Mouse (Mus musculus) neural tube, embryonic 15.5 days (tissue): ENCODE results near the gene 4930404N11Rik. TPM values are rescaled to one million over a fixed set of nuclear protein-coding genes. Genes with fewer than 3 reads are reported as not detected.

Experiments used
- ATAC-seq: fragments of 200-750 bp; cut with Nextera tagmentation; 2 replicates; pipeline ENCODE4 v1.8.0; 2017; ENCODE audit warnings: mild to moderate bottlenecking, moderate TSS enrichment, moderate library complexity; ENCODE audit not compliant: low FRiP score
- H3K27ac ChIP-seq: fragments of 300-500 bp; sonication (generic); replicated peaks from 2 replicates; pipeline ENCODE4 v1.5.1; 2015; ENCODE audit warnings: mild to moderate bottlenecking, inconsistent platforms
- H3K27me3 ChIP-seq: fragments of 300-500 bp; sonication (generic); replicated peaks from 2 replicates; pipeline ENCODE4 v1.6.1; 2015; ENCODE audit warnings: inconsistent platforms
- H3K36me3 ChIP-seq: fragments of 300-500 bp; sonication (generic); 2 replicates; pipeline ENCODE4 v1.6.1; 2015; ENCODE audit warnings: inconsistent platforms
- H3K4me1 ChIP-seq: fragments of 300-500 bp; sonication (generic); 2 replicates; pipeline ENCODE4 v1.6.1; 2015; ENCODE audit warnings: inconsistent platforms
- H3K4me2 ChIP-seq: fragments of 300-500 bp; sonication (generic); 2 replicates; pipeline ENCODE4 v1.6.1; 2015; ENCODE audit warnings: inconsistent platforms, mild to moderate bottlenecking, moderate library complexity
- H3K4me3 ChIP-seq: fragments of 300-500 bp; sonication (generic); replicated peaks from 2 replicates; pipeline ENCODE4 v1.5.1; 2015; ENCODE audit warnings: mild to moderate bottlenecking, inconsistent platforms
- H3K9ac ChIP-seq: fragments of 300-500 bp; sonication (generic); replicated peaks from 2 replicates; pipeline ENCODE4 v1.6.1; 2015; ENCODE audit warnings: mild to moderate bottlenecking, inconsistent platforms
- H3K9me3 ChIP-seq: fragments of 300-500 bp; sonication (generic); replicated peaks from 2 replicates; pipeline ENCODE4 v1.6.1; 2016; ENCODE audit warnings: inconsistent platforms
- WGBS: fragments of 180-500 bp; shearing (Covaris S2); methylation state at CpG from one replicate; pipeline ENCODE4 v1.1.7; 2015; ENCODE audit warnings: mixed read lengths; 5-methylcytosine and 5-hydroxymethylcytosine counted together
- polyA plus RNA-seq: library from polyadenylated mRNA; unstranded; fragments of >200 nt; fragmentation: Nextera tagmentation; extraction: Ambion mirVana; gene quantifications from 2 replicates; pipeline ENCODE4 v1.2.1, GENCODE M21; 2015

The 4930404N11Rik gene
- polyA plus RNA-seq, 1 experiment from 2014 or later: 1.5 TPM

- 45% methylated on average over 22 of the region's 22 CpGs for WGBS
- no peak for ATAC-seq
- peak overlapping the region; percentile 8 for H3K4me2 ChIP-seq
- H3K4me3 ChIP-seq: no peak overlapping the region
- H3K27ac ChIP-seq: peak overlapping the region; percentile 82
- no peaks in the 10 kb centered on the region for H3K27me3 ChIP-seq
- no peak overlapping the region for H3K9ac ChIP-seq
- no peaks in the 10 kb centered on the region for H3K9me3 ChIP-seq
- peaks cover 53% of the 10 kb centered on the region for H3K4me1 ChIP-seq
- H3K36me3 ChIP-seq: peaks cover 37% of the 10 kb centered on the region
Observed at GRCm38 (mm10) chr10:81400371-81401204, 35.0 kb upstream of the 4930404N11Rik start.

- H3K9ac ChIP-seq: no peak overlapping the region
- H3K4me1 ChIP-seq: peaks cover 53% of the 10 kb centered on the region
- no peak for ATAC-seq
- WGBS: 75% methylated on average over 18 of the region's 18 CpGs
- no peak overlapping the region for H3K4me3 ChIP-seq
- no peaks in the 10 kb centered on the region for H3K27me3 ChIP-seq
- H3K4me2 ChIP-seq: peak overlapping the region; percentile 8; the same call in 1 of the 2 replicates
- H3K27ac ChIP-seq: no peak overlapping the region
- H3K9me3 ChIP-seq: no peaks in the 10 kb centered on the region
- peaks cover 31% of the 10 kb centered on the region for H3K36me3 ChIP-seq
Observed at GRCm38 (mm10) chr10:81399798-81400308, 34.2 kb upstream of the 4930404N11Rik start.

- peaks cover 53% of the 10 kb centered on the region for H3K4me1 ChIP-seq
- H3K9ac ChIP-seq: no peak overlapping the region
- ATAC-seq: no peak
Observed at GRCm38 (mm10) chr10:81399296-81399695, 33.7 kb upstream of the 4930404N11Rik start.

GRCm38 (mm10) chr10:81396749-81397148 is 31.1 kb upstream of the 4930404N11Rik start:
- Histone ChIP-seq H3K4me2 (no peak overlapping the region), H3K4me3 (no peak overlapping the region), H3K27me3 (no peaks in the 10 kb centered on the region), H3K27ac (peak overlapping the region; percentile 48), H3K9me3 (no peaks in the 10 kb centered on the region), H3K4me1 (peaks cover 48% of the 10 kb centered on the region), H3K9ac (no peak overlapping the region), H3K36me3 (peaks cover 23% of the 10 kb centered on the region)
- WGBS: 57% methylated on average over 5 of the region's 5 CpGs
- ATAC-seq: no peak

More at GRCm38 (mm10) chr10:81399296-81399695, 33.7 kb upstream of the 4930404N11Rik start:
- no peaks in the 10 kb centered on the region for H3K9me3 ChIP-seq
- no peak overlapping the region for H3K4me2 ChIP-seq
- WGBS: 69% methylated on average over 5 of the region's 5 CpGs
- H3K27ac ChIP-seq: no peak overlapping the region
- peaks cover 26% of the 10 kb centered on the region for H3K36me3 ChIP-seq
- H3K4me3 ChIP-seq: no peak overlapping the region
- no peaks in the 10 kb centered on the region for H3K27me3 ChIP-seq

- H3K9me3 ChIP-seq: no peaks in the 10 kb centered on the region
- H3K27ac ChIP-seq: peak overlapping the region; percentile 48
- H3K27me3 ChIP-seq: no peaks in the 10 kb centered on the region
- H3K4me1 ChIP-seq: peaks cover 40% of the 10 kb centered on the region
- no peak overlapping the region for H3K9ac ChIP-seq
- peaks cover 28% of the 10 kb centered on the region for H3K36me3 ChIP-seq
- no peak overlapping the region for H3K4me3 ChIP-seq
- 78% methylated on average over 4 of the region's 4 CpGs for WGBS
- H3K4me2 ChIP-seq: no peak overlapping the region
- ATAC-seq: no peak
Observed at GRCm38 (mm10) chr10:81395865-81396264, 30.2 kb upstream of the 4930404N11Rik start.

DNA sequence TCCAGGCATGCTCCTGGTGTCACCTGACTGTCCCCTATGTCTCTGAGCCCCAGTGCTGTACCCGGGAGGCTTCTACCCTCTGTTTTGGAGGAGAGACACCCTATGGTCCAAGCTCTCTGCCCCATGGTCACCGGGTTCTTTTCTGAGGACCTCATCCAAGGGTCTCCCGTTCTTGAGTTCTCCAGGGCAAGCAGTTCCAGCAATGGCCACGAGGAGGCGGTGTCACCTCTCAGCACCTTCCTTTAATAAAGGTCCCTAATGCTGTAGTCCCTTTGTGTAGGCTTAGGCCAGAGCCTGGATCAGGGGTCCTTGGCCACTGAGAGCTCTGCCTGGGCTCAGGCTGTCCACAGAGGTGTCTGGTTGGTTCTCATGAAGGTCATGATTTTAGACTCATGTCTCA is 29.5 kb upstream of the 4930404N11Rik start:
- no peak overlapping the region for H3K4me2 ChIP-seq
- H3K27me3 ChIP-seq: no peaks in the 10 kb centered on the region
- H3K9me3 ChIP-seq: no peaks in the 10 kb centered on the region
- H3K4me3 ChIP-seq: no peak overlapping the region
- no peak overlapping the region for H3K9ac ChIP-seq
- peaks cover 38% of the 10 kb centered on the region for H3K4me1 ChIP-seq
- WGBS: 16% methylated on average over 5 of the region's 5 CpGs
- no peak overlapping the region for H3K27ac ChIP-seq
- no peak for ATAC-seq
- peaks cover 21% of the 10 kb centered on the region for H3K36me3 ChIP-seq

GRCm38 (mm10) chr10:81393456-81394063 is 27.9 kb upstream of the 4930404N11Rik start:
- peaks cover 45% of the 10 kb centered on the region for H3K4me1 ChIP-seq
- peak overlapping the region; percentile 17; the same call in 1 of the 2 replicates for H3K4me3 ChIP-seq
- H3K9me3 ChIP-seq: no peaks in the 10 kb centered on the region
- H3K9ac ChIP-seq: peak overlapping the region; percentile 17; the same call in 1 of the 2 replicates
- H3K27me3 ChIP-seq: no peaks in the 10 kb centered on the region
- peak overlapping the region; percentile 50 for H3K4me2 ChIP-seq
- H3K36me3 ChIP-seq: peaks cover 12% of the 10 kb centered on the region
- ATAC-seq: no peak
- H3K27ac ChIP-seq: 0 out of 2 replicates have a peak overlapping the region, but pooled peaks have one; percentile 13
- WGBS: 12% methylated on average over 19 of the region's 19 CpGs

DNA sequence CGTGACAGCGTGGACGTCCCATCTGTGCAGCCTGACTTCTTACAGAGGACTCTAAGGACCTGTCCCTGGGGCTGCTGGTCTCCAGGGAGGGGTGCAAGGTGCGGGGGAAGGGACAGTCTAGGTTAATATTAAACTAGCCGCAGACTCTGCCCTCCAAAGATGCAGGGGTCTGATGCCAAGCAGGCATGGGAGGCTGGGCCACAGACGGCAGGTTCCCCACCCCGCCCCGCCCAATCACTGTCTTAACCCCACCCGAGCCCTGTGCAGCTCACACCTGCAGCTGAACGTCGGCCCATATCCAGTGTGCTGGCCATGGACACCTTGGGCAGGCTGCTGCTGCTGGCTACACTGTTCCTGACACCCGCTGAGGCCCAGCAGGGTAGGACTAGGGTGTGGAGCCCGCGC is 27.2 kb upstream of the 4930404N11Rik start, which contains the start of gene Smim24:
Gene Smim24, plus strand, starts transcription at position 271 of the 405 bp plus-strand sequence.
- 69% methylated on average over 14 of the region's 14 CpGs for WGBS
- Histone ChIP-seq H3K9ac (peak within 1 kb of the TSS; percentile 17; the same call in 1 of the 2 replicates), H3K4me2 (peak within 1 kb of the TSS; percentile 50), H3K9me3 (no peaks in the 10 kb centered on the region), H3K27me3 (no peaks in the 10 kb centered on the region), H3K4me1 (peaks cover 43% of the 10 kb centered on the region), H3K36me3 (peaks cover 20% of the 10 kb centered on the region), H3K27ac (0 out of 2 replicates have a peak within 1 kb of the TSS, but pooled peaks have one; percentile 13), H3K4me3 (peak within 1 kb of the TSS; percentile 17; the same call in 1 of the 2 replicates)
- ATAC-seq: no peak

DNA sequence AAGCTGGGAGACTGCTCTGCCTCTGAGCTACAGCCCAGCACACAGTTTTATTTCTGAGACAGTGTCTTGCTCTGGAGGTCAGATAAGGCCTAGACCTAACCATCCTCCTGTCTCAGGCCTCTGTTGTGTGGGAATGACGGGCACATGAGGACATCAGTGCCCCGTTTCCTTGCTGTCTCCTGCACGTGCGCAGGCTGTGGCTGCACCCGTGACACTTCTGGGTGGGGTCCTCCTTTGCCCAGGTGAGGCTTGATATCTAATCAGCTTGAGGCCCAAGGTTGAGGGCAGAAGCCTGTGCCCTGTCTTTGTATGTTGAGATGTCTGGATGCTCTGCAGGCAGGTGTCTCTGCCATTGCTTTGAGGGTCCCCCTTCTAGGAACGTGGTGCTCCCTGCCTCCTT is 26.7 kb upstream of the 4930404N11Rik start:
- Histone ChIP-seq H3K9me3 (no peaks in the 10 kb centered on the region), H3K4me3 (no peak overlapping the region), H3K27ac (no peak overlapping the region), H3K4me1 (peaks cover 38% of the 10 kb centered on the region), H3K36me3 (peaks cover 21% of the 10 kb centered on the region), H3K27me3 (no peaks in the 10 kb centered on the region), H3K4me2 (no peak overlapping the region), H3K9ac (no peak overlapping the region)
- WGBS: 89% methylated on average over 6 of the region's 6 CpGs
- ATAC-seq: no peak

GRCm38 (mm10) chr10:81390678-81390965 is 25.0 kb upstream of the 4930404N11Rik start:
- Histone ChIP-seq H3K27me3 (no peaks in the 10 kb centered on the region), H3K27ac (no peak overlapping the region), H3K9ac (0 out of 2 replicates have a peak overlapping the region, but pooled peaks have one; percentile 0), H3K36me3 (peaks cover 35% of the 10 kb centered on the region), H3K4me3 (no peak overlapping the region), H3K4me1 (peaks cover 38% of the 10 kb centered on the region), H3K9me3 (no peaks in the 10 kb centered on the region), H3K4me2 (no peak overlapping the region)
- ATAC-seq: no peak
- WGBS: 92% methylated on average over 13 of the region's 13 CpGs

DNA sequence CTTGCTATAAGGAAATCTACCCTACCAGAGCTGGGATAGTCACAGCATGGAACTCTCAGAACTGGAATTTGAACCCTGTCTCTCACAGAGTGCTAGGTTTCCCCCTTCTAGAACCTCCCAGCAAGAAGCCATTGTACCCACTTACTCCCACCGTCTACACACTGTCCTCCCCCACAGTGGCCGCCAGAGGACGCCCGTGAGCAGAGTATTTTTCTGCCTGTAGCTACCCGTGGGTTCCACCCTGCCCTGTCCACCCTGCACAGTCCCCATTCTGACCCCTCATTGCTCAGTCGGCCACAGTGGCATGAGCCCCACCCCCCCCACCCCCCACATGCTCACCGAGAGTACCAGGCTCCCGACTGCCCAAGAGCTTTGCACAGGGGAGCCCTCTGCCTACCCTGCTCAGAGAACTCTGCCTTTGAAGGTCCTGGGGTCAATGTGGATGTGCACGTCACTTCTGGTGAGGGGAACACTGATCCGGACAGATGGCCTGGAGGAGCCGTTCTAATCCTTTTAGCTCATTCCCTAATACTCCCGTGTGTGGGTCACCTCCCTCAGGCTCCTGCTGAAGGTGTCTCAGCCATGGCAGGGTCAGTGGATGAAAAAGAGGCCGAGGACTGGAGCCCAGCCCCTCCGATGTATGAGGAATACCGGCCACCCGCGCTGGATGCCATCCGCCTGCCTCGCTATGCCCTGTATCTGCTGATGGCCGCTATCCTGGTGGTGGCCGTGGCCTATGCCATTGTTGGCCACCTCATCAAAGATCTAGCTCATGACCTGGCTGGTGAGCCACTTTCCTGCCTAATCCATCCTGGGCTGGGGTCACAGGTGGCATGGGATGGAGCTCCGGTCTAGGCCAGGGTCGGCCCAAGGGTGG is 24.4 kb upstream of the 4930404N11Rik start:
- peak; percentile 26; the same call in 1 of the 2 replicates for ATAC-seq
- Histone ChIP-seq H3K4me1 (peaks cover 43% of the 10 kb centered on the region), H3K36me3 (peaks cover 35% of the 10 kb centered on the region), H3K9ac (peak overlapping the region; percentile 0; the same call in 1 of the 2 replicates), H3K27me3 (no peaks in the 10 kb centered on the region), H3K4me2 (no peak overlapping the region), H3K9me3 (no peaks in the 10 kb centered on the region), H3K4me3 (no peak overlapping the region), H3K27ac (peak overlapping the region; percentile 3; the same call in 1 of the 2 replicates)
- WGBS: 64% methylated on average over 23 of the region's 23 CpGs
